Mouse (Mus musculus) midbrain, embryonic 12.5 days (tissue): Measurements from ENCODE around the gene En2. TPM values are rescaled to one million over a fixed set of nuclear protein-coding genes. Genes with fewer than 3 reads are reported as not detected.

ENCODE experiments used
- ATAC-seq: fragments of 200-750 bp; cut with Nextera tagmentation; 2 replicates; pipeline ENCODE4 v1.8.0; 2017; ENCODE audit warnings: low read depth, moderate TSS enrichment, moderate library complexity; ENCODE audit not compliant: low FRiP score
- H3K27ac ChIP-seq: fragments of 300-500 bp; sonication (generic); replicated peaks from 2 replicates; pipeline ENCODE4 v1.5.1; 2016; ENCODE audit warnings: mild to moderate bottlenecking
- H3K27me3 ChIP-seq: fragments of 300-500 bp; sonication (generic); 2 replicates; pipeline ENCODE4 v1.6.1; 2016; ENCODE audit warnings: mild to moderate bottlenecking
- H3K36me3 ChIP-seq: fragments of 300-500 bp; sonication (generic); 2 replicates; pipeline ENCODE4 v1.6.1; 2016
- H3K4me1 ChIP-seq: fragments of 300-500 bp; sonication (generic); 2 replicates; pipeline ENCODE4 v1.6.1; 2016
- H3K4me2 ChIP-seq: fragments of 300-500 bp; sonication (generic); replicated peaks from 2 replicates; pipeline ENCODE4 v1.6.1; 2016; ENCODE audit warnings: mild to moderate bottlenecking, moderate library complexity
- H3K4me3 ChIP-seq: fragments of 300-500 bp; sonication (generic); 2 replicates; pipeline ENCODE4 v1.5.1; 2016; ENCODE audit warnings: mild to moderate bottlenecking
- H3K9ac ChIP-seq: fragments of 300-500 bp; sonication (generic); replicated peaks from 2 replicates; pipeline ENCODE4 v1.6.1; 2016; ENCODE audit warnings: mild to moderate bottlenecking, moderate library complexity
- H3K9me3 ChIP-seq: fragments of 300-500 bp; sonication (generic); 2 replicates; pipeline ENCODE4 v1.6.1; 2016; ENCODE audit warnings: mild to moderate bottlenecking
- WGBS: fragments of 180-500 bp; shearing (Covaris S2); methylation state at CpG from one replicate; pipeline ENCODE4 v1.1.7; 2016; 5-methylcytosine and 5-hydroxymethylcytosine counted together
- polyA plus RNA-seq: library from polyadenylated mRNA; unstranded; fragments of >200 nt; fragmentation: Nextera tagmentation; extraction: Ambion mirVana; gene quantifications from 2 replicates; pipeline ENCODE4 v1.2.1, GENCODE M21; 2016

Gene En2
- polyA plus RNA-seq, 1 experiment from 2014 or later, result 2.1 TPM

- Histone ChIP-seq H3K27ac (no peak overlapping the region), H3K4me3 (no peak overlapping the region), H3K9ac (no peak overlapping the region), H3K4me1 (no peaks in the 10 kb centered on the region), H3K36me3 (no peaks in the 10 kb centered on the region), H3K9me3 (no peaks in the 10 kb centered on the region), H3K4me2 (no peak overlapping the region), H3K27me3 (peaks cover 9% of the 10 kb centered on the region; the same call in 1 of the 2 replicates)
- 48% methylated on average over 2 of the region's 2 CpGs for WGBS
- no peak for ATAC-seq
Measured at GRCm38 (mm10) chr5:28136438-28136837, 29.1 kb upstream of the En2 start.

GRCm38 (mm10) chr5:28144555-28144954 lies 20.9 kb upstream of the En2 start:
- H3K4me1 ChIP-seq, result no peaks in the 10 kb centered on the region
- H3K9ac ChIP-seq, result no peak overlapping the region
- H3K4me2 ChIP-seq, result no peak overlapping the region
- no peak overlapping the region for H3K4me3 ChIP-seq
- H3K36me3 ChIP-seq, result no peaks in the 10 kb centered on the region
- H3K27me3 ChIP-seq, result peaks cover 13% of the 10 kb centered on the region; the same call in 1 of the 2 replicates
- H3K9me3 ChIP-seq, result no peaks in the 10 kb centered on the region
- no peak for ATAC-seq
- no peak overlapping the region for H3K27ac ChIP-seq

- Histone ChIP-seq H3K9ac (no peak overlapping the region), H3K27me3 (peaks cover 13% of the 10 kb centered on the region), H3K36me3 (no peaks in the 10 kb centered on the region), H3K4me2 (no peak overlapping the region), H3K9me3 (no peaks in the 10 kb centered on the region), H3K4me3 (no peak overlapping the region), H3K27ac (no peak overlapping the region), H3K4me1 (no peaks in the 10 kb centered on the region)
- WGBS, result 81% methylated on average over 8 of the region's 8 CpGs
- ATAC-seq, result no peak
Measured at GRCm38 (mm10) chr5:28146018-28146417, 19.5 kb upstream of the En2 start.

GRCm38 (mm10) chr5:28148473-28148872 lies 17.0 kb upstream of the En2 start:
- peaks cover 2% of the 10 kb centered on the region; the same call in 1 of the 2 replicates for H3K4me1 ChIP-seq
- H3K4me3 ChIP-seq, result no peak overlapping the region
- H3K36me3 ChIP-seq, result no peaks in the 10 kb centered on the region
- no peak overlapping the region for H3K9ac ChIP-seq
- H3K4me2 ChIP-seq, result no peak overlapping the region
- 57% methylated on average over 3 of the region's 3 CpGs for WGBS
- no peak for ATAC-seq
- H3K27ac ChIP-seq, result no peak overlapping the region
- peaks cover 27% of the 10 kb centered on the region for H3K27me3 ChIP-seq
- H3K9me3 ChIP-seq, result no peaks in the 10 kb centered on the region

GRCm38 (mm10) chr5:28149436-28149835 lies 16.1 kb upstream of the En2 start:
- H3K9me3 ChIP-seq, result no peaks in the 10 kb centered on the region
- peaks cover 2% of the 10 kb centered on the region; the same call in 1 of the 2 replicates for H3K4me1 ChIP-seq
- H3K9ac ChIP-seq, result no peak overlapping the region
- no peak overlapping the region for H3K4me2 ChIP-seq
- peaks cover 36% of the 10 kb centered on the region for H3K27me3 ChIP-seq
- H3K27ac ChIP-seq, result no peak overlapping the region
- H3K4me3 ChIP-seq, result no peak overlapping the region
- no peak for ATAC-seq
- no peaks in the 10 kb centered on the region for H3K36me3 ChIP-seq
- WGBS, result 75% methylated on average over 3 of the region's 3 CpGs

- H3K9ac ChIP-seq, result no peak overlapping the region
- peaks cover 26% of the 10 kb centered on the region; the same call in 1 of the 2 replicates for H3K4me1 ChIP-seq
- peak overlapping the region; percentile 50 for H3K4me2 ChIP-seq
- ATAC-seq, result no peak
- H3K36me3 ChIP-seq, result no peaks in the 10 kb centered on the region
- H3K9me3 ChIP-seq, result no peaks in the 10 kb centered on the region
- peaks cover 91% of the 10 kb centered on the region for H3K27me3 ChIP-seq
- WGBS, result 7% methylated on average over 9 of the region's 9 CpGs
- peak overlapping the region; percentile 69; the same call in 1 of the 2 replicates for H3K27ac ChIP-seq
- H3K4me3 ChIP-seq, result no peak overlapping the region
Measured at GRCm38 (mm10) chr5:28157044-28157730, 8.3 kb upstream of the En2 start.

- ATAC-seq, result no peak
- no peaks in the 10 kb centered on the region for H3K9me3 ChIP-seq
- peak overlapping the region; percentile 4; the same call in 1 of the 2 replicates for H3K9ac ChIP-seq
Measured at GRCm38 (mm10) chr5:28157781-28158180, 7.7 kb upstream of the En2 start.

GRCm38 (mm10) chr5:28158308-28159071 lies 7.0 kb upstream of the En2 start:
- Histone ChIP-seq H3K4me2 (peak overlapping the region; percentile 50), H3K4me1 (peaks cover 27% of the 10 kb centered on the region; the same call in 1 of the 2 replicates), H3K9me3 (no peaks in the 10 kb centered on the region), H3K9ac (peak overlapping the region; percentile 31), H3K36me3 (no peaks in the 10 kb centered on the region), H3K4me3 (peak overlapping the region; percentile 30), H3K27ac (peak overlapping the region; percentile 69), H3K27me3 (peaks cover 92% of the 10 kb centered on the region)
- peak; percentile 90 for ATAC-seq
- under 1% methylated on average over 31 of the region's 31 CpGs for WGBS

More at GRCm38 (mm10) chr5:28157781-28158180, 7.7 kb upstream of the En2 start:
- Histone ChIP-seq H3K36me3 (no peaks in the 10 kb centered on the region), H3K4me3 (peak overlapping the region; percentile 30), H3K27me3 (peaks cover 91% of the 10 kb centered on the region), H3K4me1 (peaks cover 27% of the 10 kb centered on the region; the same call in 1 of the 2 replicates), H3K4me2 (peak overlapping the region; percentile 50), H3K27ac (peak overlapping the region; percentile 69)
- WGBS, result 1% methylated on average over 17 of the region's 17 CpGs

- H3K27me3 ChIP-seq, result peaks cover 92% of the 10 kb centered on the region
- H3K9ac ChIP-seq, result peak overlapping the region; percentile 31
- no peaks in the 10 kb centered on the region for H3K9me3 ChIP-seq
- WGBS, result 3% methylated on average over 15 of the region's 15 CpGs
- H3K4me3 ChIP-seq, result peak overlapping the region; percentile 30; the same call in 1 of the 2 replicates
- ATAC-seq, result 0 out of 2 replicates have a peak, but pooled peaks have one; percentile 20
- peaks cover 30% of the 10 kb centered on the region; the same call in 1 of the 2 replicates for H3K4me1 ChIP-seq
- H3K36me3 ChIP-seq, result no peaks in the 10 kb centered on the region
- H3K27ac ChIP-seq, result peak overlapping the region; percentile 69
- peak overlapping the region; percentile 50 for H3K4me2 ChIP-seq
Measured at GRCm38 (mm10) chr5:28159072-28159458, 6.4 kb upstream of the En2 start.

GRCm38 (mm10) chr5:28159891-28160470 lies 5.5 kb upstream of the En2 start:
- peaks cover 95% of the 10 kb centered on the region for H3K27me3 ChIP-seq
- H3K4me2 ChIP-seq, result peak overlapping the region; percentile 50
- ATAC-seq, result no peak
- H3K9ac ChIP-seq, result peak overlapping the region; percentile 39; the same call in 1 of the 2 replicates
- no peaks in the 10 kb centered on the region for H3K36me3 ChIP-seq
- peaks cover 32% of the 10 kb centered on the region; the same call in 1 of the 2 replicates for H3K4me1 ChIP-seq
- H3K9me3 ChIP-seq, result no peaks in the 10 kb centered on the region
- H3K27ac ChIP-seq, result peak overlapping the region; percentile 46
- WGBS, result 6% methylated on average over 8 of the region's 8 CpGs
- 0 out of 2 replicates have a peak overlapping the region, but pooled peaks have one; percentile 10 for H3K4me3 ChIP-seq

GRCm38 (mm10) chr5:28161383-28161937 lies 4.0 kb upstream of the En2 start:
- H3K9me3 ChIP-seq, result no peaks in the 10 kb centered on the region
- peaks cover 95% of the 10 kb centered on the region for H3K27me3 ChIP-seq
- 2% methylated on average over 20 of the region's 20 CpGs for WGBS
- H3K36me3 ChIP-seq, result no peaks in the 10 kb centered on the region
- H3K4me3 ChIP-seq, result peak overlapping the region; percentile 32
- no peak for ATAC-seq
- peak overlapping the region; percentile 30; the same call in 1 of the 2 replicates for H3K27ac ChIP-seq
- peak overlapping the region; percentile 63 for H3K9ac ChIP-seq
- H3K4me1 ChIP-seq, result peaks cover 39% of the 10 kb centered on the region
- H3K4me2 ChIP-seq, result peak overlapping the region; percentile 52
